Mouse (Mus musculus) heart, adult 18-20 months (tissue): ENCODE measurements around the gene Gjc2. TPM values are rescaled to one million over a fixed set of nuclear protein-coding genes. Genes with fewer than 3 reads are reported as not detected.
"Not testable (repeated sequence)": the region's sequence is repeated elsewhere in the genome, so short reads cannot be mapped to it uniquely, and the experiment has no call there.

ENCODE experiments used
- DNase-seq, 2 experiments: peaks; one replicate each; pipeline ENCODE4 v3.0.0; 2021 to 2022; ENCODE audit warnings: mixed read lengths in 1 of 2
- long read RNA-seq, 2 experiments: library from polyadenylated mRNA; stranded (forward); transcript quantifications; one replicate each; pipeline ENCODE4 v2.0.0; 2021
- total RNA-seq, 2 experiments: library from RNA; stranded (reverse); gene quantifications; 2 replicates each; pipeline ENCODE4 v1.2.3; 2021

The Gjc2 gene
- total RNA-seq, result under 1 TPM; 0.54 to 0.77 TPM
- long read RNA-seq, experiment 1, result 0 reads
- long read RNA-seq, experiment 2, result 0 reads

- peak; percentile 83 to 85 for DNase-seq
Observed at GRCm38 (mm10) chr11:59182864-59183331, at the start of gene Gjc2. Gjc2 (minus strand) TSS chr11:59183213.

GRCm38 (mm10) chr11:59232797-59233196 is 49.8 kb upstream of the Gjc2 start:
- no peak for DNase-seq

- DNase-seq, result peak; percentile 57 to 81
Observed at GRCm38 (mm10) chr11:59230144-59230760, 47.2 kb upstream of the Gjc2 start.

- DNase-seq, result peak; percentile 96 to 97
Observed at GRCm38 (mm10) chr11:59228122-59228953, 45.3 kb upstream of the Gjc2 start, which contains the start of gene Arf1. Arf1 (minus strand) TSS chr11:59228270.

GRCm38 (mm10) chr11:59227604-59228121 is 44.6 kb upstream of the Gjc2 start:
- DNase-seq, result no peak

- peak; percentile 35 to 36 for DNase-seq
Observed at GRCm38 (mm10) chr11:59226787-59227603, 44.0 kb upstream of the Gjc2 start.

GRCm38 (mm10) chr11:59226251-59226650 is 43.2 kb upstream of the Gjc2 start:
- DNase-seq, result no peak

GRCm38 (mm10) chr11:59225167-59225566 is 42.2 kb upstream of the Gjc2 start:
- no peak for DNase-seq

GRCm38 (mm10) chr11:59224470-59224869 is 41.5 kb upstream of the Gjc2 start:
- DNase-seq, result no peak

- DNase-seq, result no peak
Observed at GRCm38 (mm10) chr11:59224025-59224424, 41.0 kb upstream of the Gjc2 start.

- no peak for DNase-seq
Observed at GRCm38 (mm10) chr11:59222306-59222705, 39.3 kb upstream of the Gjc2 start.

- DNase-seq, result peak in 1 of 2 experiments; percentile 8
Observed at GRCm38 (mm10) chr11:59221604-59222003, 38.6 kb upstream of the Gjc2 start.

- peak in 1 of 2 experiments; percentile 14 for DNase-seq
Observed at GRCm38 (mm10) chr11:59219064-59219463, 36.1 kb upstream of the Gjc2 start.

GRCm38 (mm10) chr11:59218389-59218998 is 35.5 kb upstream of the Gjc2 start:
- no peak for DNase-seq

GRCm38 (mm10) chr11:59216955-59217354 is 33.9 kb upstream of the Gjc2 start:
- DNase-seq, result peak in 1 of 2 experiments; percentile 30

- no peak for DNase-seq
Observed at GRCm38 (mm10) chr11:59212892-59213494, 30.0 kb upstream of the Gjc2 start.

- peak in 1 of 2 experiments; percentile 29 for DNase-seq
Observed at GRCm38 (mm10) chr11:59212320-59212719, 29.3 kb upstream of the Gjc2 start.

- not testable (repeated sequence) for DNase-seq
Observed at GRCm38 (mm10) chr11:59211561-59211960, 28.5 kb upstream of the Gjc2 start.

- DNase-seq, result no peak
Observed at GRCm38 (mm10) chr11:59210020-59210419, 27.0 kb upstream of the Gjc2 start.

GRCm38 (mm10) chr11:59209580-59209979 is 26.6 kb upstream of the Gjc2 start:
- no peak for DNase-seq

GRCm38 (mm10) chr11:59209003-59209441 is 26.0 kb upstream of the Gjc2 start:
- peak; percentile 70 to 75 for DNase-seq
